Mouse (Mus musculus): ENCODE measurements around the gene Sf1. TPM values are rescaled to one million over a fixed set of nuclear protein-coding genes. Genes with fewer than 3 reads are reported as not detected.

Sf1 gene
- polyA plus RNA-seq, 1 experiment from 2014 or later = 129 TPM

DNA sequence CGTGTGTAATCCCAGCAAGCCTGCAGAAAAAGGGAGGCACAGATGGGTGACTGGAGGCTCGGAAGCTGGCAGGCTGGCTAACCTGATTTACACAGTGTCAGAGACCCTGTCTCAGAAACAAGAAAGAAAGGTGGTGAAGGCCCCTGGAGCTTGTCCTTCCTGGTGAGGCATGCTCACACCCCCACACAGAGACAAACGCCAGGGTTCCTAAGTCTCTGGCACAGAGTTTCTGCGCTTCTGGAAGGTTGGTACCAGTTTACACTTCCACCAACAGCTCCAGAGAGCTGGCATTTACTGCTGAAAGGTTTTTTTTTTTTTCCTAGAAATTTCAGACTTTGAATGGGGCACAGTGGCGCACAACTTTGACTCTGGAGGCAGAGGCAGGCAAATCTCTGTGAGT lies 32.7 kb downstream of the Sf1 start:
- no peaks in the 10 kb centered on the region for H3K36me3 ChIP-seq
- no peak overlapping the region for H3K9ac ChIP-seq
- no peak for ATAC-seq
- peaks cover 27% of the 10 kb centered on the region for H3K4me1 ChIP-seq (replicated peaks)
- no peak overlapping the region for H3K27ac ChIP-seq
- no peak overlapping the region for H3K4me3 ChIP-seq (replicated peaks)
- no peaks in the 10 kb centered on the region for H3K9me3 ChIP-seq
- H3K4me2 ChIP-seq (replicated peaks) = no peak overlapping the region
- H3K27me3 ChIP-seq (replicated peaks) = peaks cover 11% of the 10 kb centered on the region
- WGBS = 81% methylated on average over 5 of the region's 5 CpGs

DNA sequence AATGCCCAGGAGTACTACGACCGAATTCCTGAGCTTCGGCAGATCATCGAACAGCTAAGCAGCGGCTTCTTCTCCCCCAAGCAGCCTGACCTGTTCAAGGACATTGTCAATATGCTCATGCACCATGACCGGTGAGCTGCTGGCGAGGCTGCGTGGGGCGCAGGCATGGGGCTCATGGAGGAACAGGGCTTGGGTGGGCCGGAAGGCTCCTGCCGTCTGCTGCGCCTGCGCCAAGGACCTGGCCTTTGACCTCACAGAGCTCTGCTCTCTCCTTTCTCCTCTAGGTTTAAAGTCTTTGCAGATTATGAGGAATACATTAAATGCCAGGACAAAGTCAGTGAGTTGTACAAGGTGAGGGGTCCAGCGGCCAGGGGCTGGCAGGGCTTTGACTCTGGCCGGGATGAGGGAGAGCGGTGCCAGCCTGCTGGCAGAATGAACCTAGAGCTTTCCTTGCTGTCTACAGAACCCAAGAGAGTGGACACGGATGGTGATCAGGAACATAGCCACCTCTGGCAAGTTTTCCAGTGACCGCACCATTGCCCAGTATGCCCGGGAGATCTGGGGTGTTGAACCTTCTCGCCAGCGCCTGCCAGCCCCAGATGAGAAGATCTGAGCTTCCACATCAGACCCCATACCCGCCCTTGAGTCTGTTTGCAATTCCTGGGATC lies 34.2 kb downstream of the Sf1 start:
- H3K4me3 ChIP-seq (replicated peaks) = no peak overlapping the region
- H3K36me3 ChIP-seq = no peaks in the 10 kb centered on the region
- H3K27ac ChIP-seq = no peak overlapping the region
- peak overlapping the region; percentile 98 for H3K4me2 ChIP-seq (replicated peaks)
- H3K27me3 ChIP-seq (replicated peaks) = peaks cover 24% of the 10 kb centered on the region
- no peak overlapping the region for H3K9ac ChIP-seq
- ATAC-seq = no peak
- H3K4me1 ChIP-seq (replicated peaks) = peaks cover 39% of the 10 kb centered on the region
- 83% methylated on average over 22 of the region's 22 CpGs for WGBS
- no peaks in the 10 kb centered on the region for H3K9me3 ChIP-seq

DNA sequence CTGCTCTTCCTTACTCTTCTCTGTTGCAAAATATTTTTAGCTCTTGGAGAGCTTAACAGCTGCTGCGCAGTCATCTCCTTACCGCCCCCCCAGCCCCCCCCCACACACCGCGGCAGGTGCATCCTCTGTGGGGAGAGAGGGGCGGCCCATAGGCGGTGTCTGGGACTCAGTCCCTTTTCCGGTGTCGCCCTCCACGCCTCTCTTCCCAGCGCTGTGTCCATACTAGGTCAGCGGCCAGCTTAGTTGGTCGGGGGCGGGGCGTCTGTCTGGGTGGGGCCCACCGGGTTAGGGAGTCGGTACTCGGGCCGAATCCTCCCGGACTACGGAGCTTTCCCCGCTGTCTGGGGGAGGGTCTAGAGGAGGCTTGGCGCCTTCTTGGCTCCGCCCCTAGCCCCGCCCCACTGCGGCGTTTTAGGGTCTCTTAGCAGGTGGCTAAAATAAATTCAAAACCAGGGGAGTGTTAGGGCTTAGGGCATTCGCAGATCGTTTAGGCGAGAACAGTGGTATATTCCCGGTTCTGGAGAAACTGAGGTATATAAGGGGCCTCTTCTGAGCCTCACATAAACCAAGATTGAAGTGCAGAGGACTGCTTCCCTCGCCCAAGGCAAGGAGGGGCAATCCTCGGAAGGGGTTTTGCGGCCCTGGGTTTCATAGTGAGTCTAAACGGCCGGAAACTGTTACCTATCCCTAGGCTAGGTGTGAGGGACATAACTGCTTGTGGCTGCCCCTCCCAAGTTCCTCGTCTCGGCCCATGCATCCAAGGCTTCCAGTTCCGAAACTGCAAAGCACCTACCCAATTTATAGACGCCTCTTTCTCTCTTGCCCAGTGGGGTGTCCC lies 35.2 kb downstream of the Sf1 start:
- Histone ChIP-seq H3K4me1 (replicated peaks) (peaks cover 39% of the 10 kb centered on the region), H3K4me3 (replicated peaks) (peak overlapping the region; percentile 65), H3K9ac (peak overlapping the region; percentile 60), H3K36me3 (no peaks in the 10 kb centered on the region), H3K27me3 (replicated peaks) (peaks cover 33% of the 10 kb centered on the region), H3K9me3 (no peaks in the 10 kb centered on the region), H3K4me2 (replicated peaks) (peak overlapping the region; percentile 98), H3K27ac (0 out of 2 replicates have a peak overlapping the region, but pooled peaks have one; percentile 22)
- WGBS = 1% methylated on average over 38 of the region's 39 CpGs
- peak; percentile 67 for ATAC-seq

DNA sequence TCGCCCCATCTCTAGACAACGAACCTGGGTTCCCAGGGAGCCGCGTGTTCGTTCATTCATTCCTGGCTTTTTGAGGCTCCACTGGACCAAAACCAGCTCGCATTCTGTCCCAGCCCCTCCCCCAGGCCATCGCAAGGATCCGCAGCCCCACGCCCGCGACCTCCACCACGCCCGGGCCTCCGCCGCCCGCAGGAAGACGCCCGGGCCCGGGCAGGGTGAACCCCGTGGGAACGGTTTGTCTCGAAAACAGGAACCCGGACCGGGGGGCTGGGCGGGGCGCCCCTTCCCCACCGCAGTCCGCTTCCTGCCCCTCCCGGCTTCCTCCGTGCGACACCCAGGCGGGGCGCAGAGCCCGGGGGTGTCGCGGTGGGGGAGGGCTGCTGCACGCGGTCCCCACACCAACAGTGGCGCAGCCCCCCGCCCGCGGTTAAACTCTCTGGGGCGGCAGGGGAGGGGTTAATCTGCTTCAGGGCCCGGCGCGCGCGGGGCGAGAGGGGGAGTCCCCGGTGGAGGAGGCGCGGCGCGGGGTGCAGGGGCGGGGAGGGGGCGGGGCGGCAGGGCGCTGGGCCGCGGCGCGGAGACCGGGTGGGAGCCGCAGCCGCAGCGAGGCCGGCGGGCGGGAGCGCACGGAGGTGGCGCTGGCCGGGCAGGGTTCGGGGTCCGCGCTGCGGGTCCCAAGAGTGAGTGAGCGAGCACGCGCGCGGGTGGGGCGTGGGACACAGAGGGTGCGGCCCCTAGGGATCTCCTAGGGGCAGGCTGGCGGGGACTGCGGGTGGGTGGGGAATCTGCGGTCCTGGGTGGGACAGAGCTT lies 36.0 kb downstream of the Sf1 start, which contains the start of gene Rasgrp2:
Rasgrp2 (plus strand) TSS at position 56 of the 811 bp plus-strand sequence.
- peak within 1 kb of the TSS; percentile 60 for H3K9ac ChIP-seq
- H3K4me1 ChIP-seq (replicated peaks) = peaks cover 39% of the 10 kb centered on the region
- H3K36me3 ChIP-seq = no peaks in the 10 kb centered on the region
- H3K4me2 ChIP-seq (replicated peaks) = peak within 1 kb of the TSS; percentile 98
- peak within 1 kb of the TSS; percentile 65 for H3K4me3 ChIP-seq (replicated peaks)
- H3K27me3 ChIP-seq (replicated peaks) = peaks cover 37% of the 10 kb centered on the region
- 0 out of 2 replicates have a peak within 1 kb of the TSS, but pooled peaks have one; percentile 22 for H3K27ac ChIP-seq
- no peaks in the 10 kb centered on the region for H3K9me3 ChIP-seq
- under 1% methylated on average over 71 of the region's 87 CpGs for WGBS
- ATAC-seq = peak; percentile 43; the same call in 1 of the 2 replicates

DNA sequence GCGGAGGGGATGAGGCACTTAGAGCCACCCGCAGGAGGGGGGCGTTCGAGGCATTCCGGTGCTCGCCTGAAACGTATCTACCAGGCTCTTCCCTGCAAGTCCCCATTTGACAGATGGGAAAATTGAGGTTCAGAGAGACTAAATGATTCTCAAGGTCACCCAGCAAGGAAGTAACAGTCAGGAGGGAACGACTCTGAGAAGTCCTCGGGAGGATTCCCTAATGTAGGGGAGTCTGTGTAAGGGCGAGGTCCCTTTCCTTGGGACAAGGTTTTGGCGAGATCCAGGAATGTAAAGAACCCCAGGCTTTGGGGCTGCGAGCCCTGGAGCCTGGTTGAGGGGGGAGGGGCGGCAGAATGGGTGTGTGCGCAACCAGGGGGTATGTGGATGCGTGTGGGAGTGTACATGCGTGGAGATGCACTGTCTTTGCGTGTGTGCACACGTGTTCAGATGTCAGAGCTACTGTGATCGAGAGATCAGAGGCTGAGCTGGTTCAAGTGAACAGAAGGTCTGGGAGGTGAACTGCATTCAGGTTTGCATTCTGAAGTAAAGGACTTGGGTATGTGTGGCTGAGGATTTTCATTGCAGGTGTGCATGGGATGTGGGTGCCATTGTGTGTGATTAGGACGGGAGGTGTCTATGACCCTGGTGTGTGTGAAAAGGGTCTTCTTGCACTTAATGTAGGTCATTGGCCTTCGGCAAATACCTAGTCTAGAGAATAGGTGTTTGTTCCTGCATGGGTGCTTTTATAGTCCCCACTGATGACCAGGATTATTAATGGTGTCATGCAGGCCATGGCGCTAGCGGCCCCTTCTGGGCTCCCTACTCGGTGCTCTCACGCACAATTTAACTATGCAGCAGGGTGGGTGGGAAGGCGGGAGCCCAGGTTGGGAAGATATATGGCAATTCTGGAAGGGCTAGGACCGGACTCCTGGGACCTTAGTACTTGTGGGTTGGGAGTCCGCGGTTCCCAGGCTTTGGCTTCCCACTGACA lies 36.9 kb downstream of the Sf1 start:
- no peak overlapping the region for H3K27ac ChIP-seq
- ATAC-seq = peak; percentile 3; the same call in 1 of the 2 replicates
- H3K4me1 ChIP-seq (replicated peaks) = peaks cover 39% of the 10 kb centered on the region
- H3K36me3 ChIP-seq = no peaks in the 10 kb centered on the region
- H3K4me3 ChIP-seq (replicated peaks) = peak overlapping the region; percentile 65
- H3K27me3 ChIP-seq (replicated peaks) = peaks cover 37% of the 10 kb centered on the region
- H3K9ac ChIP-seq = peak overlapping the region; percentile 60
- H3K4me2 ChIP-seq (replicated peaks) = peak overlapping the region; percentile 98
- 2% methylated on average over 29 of the region's 29 CpGs for WGBS
- no peaks in the 10 kb centered on the region for H3K9me3 ChIP-seq

DNA sequence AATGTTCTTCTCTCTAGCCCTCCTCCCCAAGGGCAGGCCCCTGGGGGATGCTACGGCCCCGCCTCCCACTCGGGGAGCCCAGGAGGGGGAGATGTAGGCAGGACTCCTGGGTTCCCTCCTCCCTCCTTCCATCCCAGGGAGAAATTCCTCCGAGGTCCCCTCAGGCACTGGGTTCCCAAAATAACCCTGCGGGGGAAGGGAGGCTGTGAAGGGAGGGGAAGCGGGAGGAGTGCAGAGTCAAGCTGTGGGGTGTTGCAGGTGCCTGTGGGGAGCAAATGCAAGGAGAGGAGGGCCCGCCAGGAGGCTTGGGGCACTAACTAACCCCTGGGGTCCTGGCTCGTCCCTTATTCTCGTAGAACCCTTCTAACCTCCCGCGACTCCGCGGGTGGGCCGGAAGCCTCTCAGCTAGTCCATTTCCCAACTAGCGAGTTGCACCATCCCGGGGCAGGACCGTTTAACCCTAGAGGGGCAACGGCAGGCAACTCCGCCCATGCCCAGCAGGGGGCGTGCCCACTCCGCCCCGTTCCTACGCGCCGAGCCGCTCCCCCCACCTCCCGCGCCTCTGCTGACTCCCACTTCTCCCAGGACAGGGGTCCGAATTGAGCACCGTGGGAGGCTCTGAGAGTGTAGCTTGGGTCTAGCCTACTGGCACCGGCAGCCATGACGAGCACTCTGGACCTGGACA lies 37.8 kb downstream of the Sf1 start:
- peaks cover 37% of the 10 kb centered on the region for H3K27me3 ChIP-seq (replicated peaks)
- no peaks in the 10 kb centered on the region for H3K9me3 ChIP-seq
- H3K27ac ChIP-seq = no peak overlapping the region
- H3K36me3 ChIP-seq = no peaks in the 10 kb centered on the region
- WGBS = under 1% methylated on average over 32 of the region's 32 CpGs
- H3K4me3 ChIP-seq (replicated peaks) = peak overlapping the region; percentile 65
- peak overlapping the region; percentile 50 for H3K9ac ChIP-seq
- peak; percentile 43 for ATAC-seq
- H3K4me1 ChIP-seq (replicated peaks) = peaks cover 39% of the 10 kb centered on the region
- peak overlapping the region; percentile 98 for H3K4me2 ChIP-seq (replicated peaks)

DNA sequence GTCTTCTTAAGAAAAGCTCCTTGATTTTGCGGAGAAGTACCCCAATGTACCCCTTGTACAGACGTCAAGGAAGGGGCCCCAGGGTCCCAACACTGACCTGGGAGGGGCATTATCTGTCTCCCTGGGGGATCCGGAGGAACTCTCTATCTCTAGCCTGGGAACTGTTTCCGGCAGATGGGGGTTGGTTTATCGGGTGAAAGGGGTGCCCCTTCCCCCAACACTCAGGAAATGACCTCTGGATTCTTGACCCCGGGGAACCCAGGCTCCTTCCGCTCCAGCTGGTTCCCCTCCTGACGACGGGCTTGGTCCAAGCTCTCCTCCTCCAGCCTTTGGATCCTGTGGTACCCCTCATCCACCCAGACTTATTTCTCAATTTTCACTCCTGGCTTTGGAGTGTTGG lies 38.5 kb downstream of the Sf1 start:
- Histone ChIP-seq H3K4me1 (replicated peaks) (peaks cover 39% of the 10 kb centered on the region), H3K36me3 (no peaks in the 10 kb centered on the region), H3K9me3 (no peaks in the 10 kb centered on the region), H3K27me3 (replicated peaks) (peaks cover 37% of the 10 kb centered on the region), H3K27ac (no peak overlapping the region), H3K9ac (peak overlapping the region; percentile 50), H3K4me3 (replicated peaks) (peak overlapping the region; percentile 65), H3K4me2 (replicated peaks) (peak overlapping the region; percentile 98)
- no peak for ATAC-seq
- WGBS = 14% methylated on average over 9 of the region's 9 CpGs

DNA sequence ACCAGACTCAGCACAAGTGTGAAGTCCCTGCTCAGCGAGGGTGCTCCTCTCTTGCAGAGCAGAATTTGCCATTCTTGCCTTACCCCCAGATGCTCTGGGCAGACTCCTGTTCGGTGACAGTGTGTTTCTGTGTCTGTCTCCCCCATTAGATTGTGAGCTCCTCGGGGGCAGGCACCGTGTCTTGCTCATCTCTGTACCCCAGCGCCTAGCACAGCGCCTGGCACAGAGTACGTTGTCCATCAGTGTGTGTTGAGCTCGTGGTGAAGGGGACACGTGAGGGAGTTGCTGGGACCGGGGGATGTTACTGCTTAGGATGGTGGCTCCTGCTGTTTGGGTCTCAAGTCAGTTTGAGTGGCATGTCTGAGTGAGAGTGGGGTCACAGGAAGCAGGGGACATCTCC lies 40.4 kb downstream of the Sf1 start:
- Histone ChIP-seq H3K4me1 (replicated peaks) (peaks cover 33% of the 10 kb centered on the region), H3K4me2 (replicated peaks) (no peak overlapping the region), H3K27me3 (replicated peaks) (peaks cover 37% of the 10 kb centered on the region), H3K9me3 (no peaks in the 10 kb centered on the region), H3K4me3 (replicated peaks) (no peak overlapping the region), H3K36me3 (no peaks in the 10 kb centered on the region), H3K27ac (no peak overlapping the region), H3K9ac (no peak overlapping the region)
- 86% methylated on average over 10 of the region's 10 CpGs for WGBS
- no peak for ATAC-seq

DNA sequence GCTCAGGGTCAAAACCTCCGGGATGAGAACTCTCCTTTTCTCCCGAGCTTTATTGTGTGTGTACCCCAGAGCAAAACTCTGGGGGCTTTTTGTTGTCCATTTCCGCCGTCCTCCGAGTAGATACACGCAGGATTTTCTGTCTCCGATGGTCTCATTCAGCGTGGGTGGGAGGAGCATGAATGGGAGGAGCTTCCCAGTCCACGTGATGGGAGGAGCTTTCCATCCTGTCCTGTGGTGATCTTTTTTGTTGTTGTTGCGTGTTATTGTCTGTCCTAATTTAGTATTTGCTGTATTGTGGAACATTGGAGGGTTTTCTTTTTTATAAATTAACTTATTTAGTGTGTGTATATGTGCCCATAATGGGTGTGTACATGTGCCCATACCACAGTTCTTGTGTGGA lies 41.9 kb downstream of the Sf1 start:
- ATAC-seq = no peak
- H3K27ac ChIP-seq = no peak overlapping the region
- WGBS = 77% methylated on average over 10 of the region's 10 CpGs

DNA sequence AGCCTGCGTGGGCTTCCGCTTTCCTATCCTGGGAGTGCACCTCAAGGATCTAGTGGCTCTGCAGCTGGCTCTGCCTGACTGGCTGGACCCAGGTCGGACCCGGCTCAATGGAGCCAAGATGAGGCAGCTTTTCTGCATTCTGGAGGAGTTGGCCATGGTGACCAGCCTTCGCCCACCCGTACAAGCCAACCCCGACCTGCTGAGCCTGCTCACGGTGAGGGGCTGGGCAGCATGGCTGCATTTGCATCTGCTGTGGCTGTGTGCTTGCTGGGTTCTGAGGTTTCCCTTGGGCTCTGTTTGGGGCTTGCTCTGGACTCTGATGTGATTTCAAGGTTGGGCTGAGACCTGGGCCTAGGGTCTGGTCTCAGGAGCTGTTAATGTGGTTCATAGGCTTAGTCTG lies 43.6 kb downstream of the Sf1 start:
- H3K9ac ChIP-seq = no peak overlapping the region
- H3K4me2 ChIP-seq (replicated peaks) = no peak overlapping the region
- no peak for ATAC-seq
- H3K36me3 ChIP-seq = no peaks in the 10 kb centered on the region
- peaks cover 3% of the 10 kb centered on the region for H3K4me1 ChIP-seq (replicated peaks)
- no peak overlapping the region for H3K27ac ChIP-seq
- WGBS = 87% methylated on average over 8 of the region's 8 CpGs
- H3K4me3 ChIP-seq (replicated peaks) = no peak overlapping the region
- peaks cover 19% of the 10 kb centered on the region for H3K27me3 ChIP-seq (replicated peaks)
- no peaks in the 10 kb centered on the region for H3K9me3 ChIP-seq

More for the DNA sequence above, 41.9 kb downstream of the Sf1 start:
- no peak overlapping the region for H3K4me2 ChIP-seq (replicated peaks)
- no peaks in the 10 kb centered on the region for H3K36me3 ChIP-seq
- H3K4me1 ChIP-seq (replicated peaks) = peaks cover 20% of the 10 kb centered on the region
- H3K9me3 ChIP-seq = no peaks in the 10 kb centered on the region
- H3K9ac ChIP-seq = no peak overlapping the region
- peaks cover 33% of the 10 kb centered on the region for H3K27me3 ChIP-seq (replicated peaks)
- H3K4me3 ChIP-seq (replicated peaks) = no peak overlapping the region
